Mouse (Mus musculus) embryonic fibroblast, embryonic 13.5 days (primary cell): ENCODE results near the gene Kpnb1.

Source experiments
- CTCF ChIP-seq: IDR thresholded peaks from 2 replicates; pipeline ENCODE4 v1.5.1; 2011; ENCODE audit warnings: mild to moderate bottlenecking, control low read depth, low read length, moderate library complexity, borderline replicate concordance; ENCODE audit not compliant: insufficient read depth
- POLR2A ChIP-seq: IDR thresholded peaks from 2 replicates; pipeline ENCODE4 v1.6.1; 2011; ENCODE audit warnings: low read depth, mild to moderate bottlenecking, control low read depth, low read length, moderate library complexity

DNA sequence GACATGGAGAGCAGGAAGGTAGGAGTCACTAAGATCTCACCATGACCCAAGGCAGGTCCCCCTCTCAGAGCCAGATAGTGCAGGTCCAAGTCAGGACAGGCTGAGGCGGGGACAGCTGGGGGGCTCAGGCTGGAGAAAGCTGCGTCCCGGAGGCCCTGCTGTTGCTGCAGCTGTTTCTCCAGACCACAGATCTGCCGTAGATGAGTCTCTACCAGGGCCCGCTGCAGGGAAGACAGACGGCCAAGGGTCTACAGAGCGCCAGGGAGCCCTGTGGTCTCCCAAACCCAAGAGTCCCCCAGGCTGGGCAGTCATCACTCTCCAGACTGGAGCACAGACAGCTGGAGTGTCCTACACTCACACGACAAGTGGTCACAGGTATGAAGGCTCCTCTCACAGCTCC, 40.3 kb downstream of the Kpnb1 start:
- TF ChIP-seq CTCF, result no peak
- no peak for TF ChIP-seq POLR2A
